Mouse (Mus musculus): Measurements from ENCODE around the gene Mpdu1. TPM values are rescaled to one million over a fixed set of nuclear protein-coding genes. Genes with fewer than 3 reads are reported as not detected.
A peak's percentile ranks its signal among the peaks of the same experiment; 100 is the strongest.

Gene Mpdu1
- polyA plus RNA-seq, 1 experiment from 2014 or later, result 83.0 TPM

- Histone ChIP-seq H3K4me1 (ENCODE audit: control insufficient read depth, insufficient read depth, low read length) (peaks cover 10% of the 10 kb centered on the region; the same call in 1 of the 2 replicates), H3K4me3 (ENCODE audit: low read depth, low read length) (peak overlapping the region; percentile 40), H3K9me3 (replicated peaks; ENCODE audit: control insufficient read depth, low read length) (no peaks in the 10 kb centered on the region), H3K27me3 (replicated peaks; ENCODE audit: control insufficient read depth, insufficient read depth, low read length) (no peaks in the 10 kb centered on the region), H3K36me3 (ENCODE audit: control insufficient read depth, insufficient read depth, low read length) (no peaks in the 10 kb centered on the region), H3K4me2 (ENCODE audit: low read length) (peak overlapping the region; percentile 90), H3K9ac (ENCODE audit: low read length) (peak overlapping the region; percentile 76; the same call in 1 of the 2 replicates), H3K27ac (ENCODE audit: low read depth, low read length) (no peak overlapping the region; the same call in 1 of the 2 replicates)
- WGBS, result 28% methylated on average over 6 of the region's 6 CpGs
- ATAC-seq, result no peak
- peak; percentile 34 for DNase-seq (ENCODE audit: low spot score)
These were observed 32.6 kb upstream of the Mpdu1 start for GRCm38 (mm10) chr11:69695046-69695360.

GRCm38 (mm10) chr11:69693421-69693965, 31.1 kb upstream of the Mpdu1 start:
- no peak overlapping the region for H3K9ac ChIP-seq (ENCODE audit: low read length)
- no peak overlapping the region for H3K4me3 ChIP-seq (ENCODE audit: low read depth, low read length)
- H3K27ac ChIP-seq (ENCODE audit: low read depth, low read length), result no peak overlapping the region
- peaks cover 10% of the 10 kb centered on the region; the same call in 1 of the 2 replicates for H3K4me1 ChIP-seq (ENCODE audit: control insufficient read depth, insufficient read depth, low read length)
- DNase-seq (ENCODE audit: low spot score) (no peak), ATAC-seq (no peak)
- WGBS, result 52% methylated on average over 11 of the region's 11 CpGs
- no peak overlapping the region for H3K4me2 ChIP-seq (ENCODE audit: low read length)
- H3K27me3 ChIP-seq (replicated peaks; ENCODE audit: control insufficient read depth, insufficient read depth, low read length), result no peaks in the 10 kb centered on the region
- no peaks in the 10 kb centered on the region for H3K36me3 ChIP-seq (ENCODE audit: control insufficient read depth, insufficient read depth, low read length)
- no peaks in the 10 kb centered on the region for H3K9me3 ChIP-seq (replicated peaks; ENCODE audit: control insufficient read depth, low read length)

GRCm38 (mm10) chr11:69692863-69693262, 30.4 kb upstream of the Mpdu1 start:
- ATAC-seq, result no peak
- H3K27me3 ChIP-seq (replicated peaks; ENCODE audit: control insufficient read depth, insufficient read depth, low read length), result no peaks in the 10 kb centered on the region
- no peak overlapping the region for H3K4me3 ChIP-seq (ENCODE audit: low read depth, low read length)
- H3K27ac ChIP-seq (ENCODE audit: low read depth, low read length), result no peak overlapping the region
- 88% methylated on average over 6 of the region's 6 CpGs for WGBS
- H3K9me3 ChIP-seq (replicated peaks; ENCODE audit: control insufficient read depth, low read length), result no peaks in the 10 kb centered on the region
- no peak for DNase-seq (ENCODE audit: low spot score)
- peaks cover 10% of the 10 kb centered on the region; the same call in 1 of the 2 replicates for H3K4me1 ChIP-seq (ENCODE audit: control insufficient read depth, insufficient read depth, low read length)
- no peak overlapping the region for H3K4me2 ChIP-seq (ENCODE audit: low read length)
- H3K9ac ChIP-seq (ENCODE audit: low read length), result no peak overlapping the region
- H3K36me3 ChIP-seq (ENCODE audit: control insufficient read depth, insufficient read depth, low read length), result no peaks in the 10 kb centered on the region

- Histone ChIP-seq H3K4me2 (ENCODE audit: low read length) (no peak overlapping the region), H3K27ac (ENCODE audit: low read depth, low read length) (no peak overlapping the region), H3K9me3 (replicated peaks; ENCODE audit: control insufficient read depth, low read length) (no peaks in the 10 kb centered on the region), H3K9ac (ENCODE audit: low read length) (no peak overlapping the region), H3K4me3 (ENCODE audit: low read depth, low read length) (no peak overlapping the region), H3K4me1 (ENCODE audit: control insufficient read depth, insufficient read depth, low read length) (peaks cover 10% of the 10 kb centered on the region; the same call in 1 of the 2 replicates), H3K27me3 (replicated peaks; ENCODE audit: control insufficient read depth, insufficient read depth, low read length) (no peaks in the 10 kb centered on the region), H3K36me3 (ENCODE audit: control insufficient read depth, insufficient read depth, low read length) (no peaks in the 10 kb centered on the region)
- DNase-seq (ENCODE audit: low spot score) (no peak), ATAC-seq (no peak)
- WGBS, result 83% methylated on average over 9 of the region's 9 CpGs
These were observed 29.9 kb upstream of the Mpdu1 start for GRCm38 (mm10) chr11:69692196-69692811.

- no peak for ATAC-seq
- H3K4me2 ChIP-seq (ENCODE audit: low read length), result no peak overlapping the region
- no peaks in the 10 kb centered on the region for H3K36me3 ChIP-seq (ENCODE audit: control insufficient read depth, insufficient read depth, low read length)
- peaks cover 10% of the 10 kb centered on the region; the same call in 1 of the 2 replicates for H3K4me1 ChIP-seq (ENCODE audit: control insufficient read depth, insufficient read depth, low read length)
- H3K9ac ChIP-seq (ENCODE audit: low read length), result no peak overlapping the region
- no peak overlapping the region for H3K27ac ChIP-seq (ENCODE audit: low read depth, low read length)
- H3K4me3 ChIP-seq (ENCODE audit: low read depth, low read length), result no peak overlapping the region
- H3K27me3 ChIP-seq (replicated peaks; ENCODE audit: control insufficient read depth, insufficient read depth, low read length), result no peaks in the 10 kb centered on the region
- no peak for DNase-seq (ENCODE audit: low spot score)
- H3K9me3 ChIP-seq (replicated peaks; ENCODE audit: control insufficient read depth, low read length), result no peaks in the 10 kb centered on the region
- WGBS, result 95% methylated on average over 1 of the region's 1 CpGs
These were observed 27.4 kb upstream of the Mpdu1 start for GRCm38 (mm10) chr11:69689891-69690290.

GRCm38 (mm10) chr11:69687061-69687460, 24.6 kb upstream of the Mpdu1 start:
- no peak for ATAC-seq
- H3K36me3 ChIP-seq (ENCODE audit: control insufficient read depth, insufficient read depth, low read length), result no peaks in the 10 kb centered on the region
- H3K4me2 ChIP-seq (ENCODE audit: low read length), result no peak overlapping the region
- no peaks in the 10 kb centered on the region for H3K9me3 ChIP-seq (replicated peaks; ENCODE audit: control insufficient read depth, low read length)
- no peak overlapping the region for H3K27ac ChIP-seq (ENCODE audit: low read depth, low read length)
- H3K4me3 ChIP-seq (ENCODE audit: low read depth, low read length), result no peak overlapping the region
- 64% methylated on average over 5 of the region's 5 CpGs for WGBS
- H3K9ac ChIP-seq (ENCODE audit: low read length), result no peak overlapping the region; the same call in 1 of the 2 replicates
- DNase-seq (ENCODE audit: low spot score), result no peak
- peaks cover 14% of the 10 kb centered on the region; the same call in 1 of the 2 replicates for H3K4me1 ChIP-seq (ENCODE audit: control insufficient read depth, insufficient read depth, low read length)
- H3K27me3 ChIP-seq (replicated peaks; ENCODE audit: control insufficient read depth, insufficient read depth, low read length), result no peaks in the 10 kb centered on the region

- H3K27me3 ChIP-seq (replicated peaks; ENCODE audit: control insufficient read depth, insufficient read depth, low read length), result no peaks in the 10 kb centered on the region
- 16% methylated on average over 4 of the region's 4 CpGs for whole genome bisulfite sequencing
- no peaks in the 10 kb centered on the region for H3K36me3 ChIP-seq (ENCODE audit: control insufficient read depth, insufficient read depth, low read length)
- no peak overlapping the region for H3K4me3 ChIP-seq (ENCODE audit: low read depth, low read length)
- no peak for ATAC-seq
- DNase-seq (ENCODE audit: low spot score), result no peak
- no peak overlapping the region for H3K27ac ChIP-seq (ENCODE audit: low read depth, low read length)
- H3K9ac ChIP-seq (ENCODE audit: low read length), result no peak overlapping the region
- peaks cover 14% of the 10 kb centered on the region; the same call in 1 of the 2 replicates for H3K4me1 ChIP-seq (ENCODE audit: control insufficient read depth, insufficient read depth, low read length)
- H3K4me2 ChIP-seq (ENCODE audit: low read length), result no peak overlapping the region
- H3K9me3 ChIP-seq (replicated peaks; ENCODE audit: control insufficient read depth, low read length), result no peaks in the 10 kb centered on the region
These were observed 23.9 kb upstream of the Mpdu1 start for GRCm38 (mm10) chr11:69686377-69686776.

GRCm38 (mm10) chr11:69685526-69686148, 23.2 kb upstream of the Mpdu1 start, which contains the start of gene Tnfsf13:
Gene Tnfsf13, minus strand, starts transcription at chr11:69685784.
- peak within 1 kb of the TSS; percentile 52 for H3K27ac ChIP-seq (ENCODE audit: low read depth, low read length)
- WGBS, result 51% methylated on average over 10 of the region's 10 CpGs

GRCm38 (mm10) chr11:69684936-69685335, 22.5 kb upstream of the Mpdu1 start:
- DNase-seq (ENCODE audit: low spot score) (no peak), ATAC-seq (no peak)
- Histone ChIP-seq H3K9ac (ENCODE audit: low read length) (no peak overlapping the region), H3K4me2 (ENCODE audit: low read length) (no peak overlapping the region), H3K4me1 (ENCODE audit: control insufficient read depth, insufficient read depth, low read length) (peaks cover 23% of the 10 kb centered on the region), H3K27ac (ENCODE audit: low read depth, low read length) (no peak overlapping the region), H3K36me3 (ENCODE audit: control insufficient read depth, insufficient read depth, low read length) (peaks cover 3% of the 10 kb centered on the region), H3K9me3 (replicated peaks; ENCODE audit: control insufficient read depth, low read length) (no peaks in the 10 kb centered on the region), H3K27me3 (replicated peaks; ENCODE audit: control insufficient read depth, insufficient read depth, low read length) (no peaks in the 10 kb centered on the region), H3K4me3 (ENCODE audit: low read depth, low read length) (no peak overlapping the region)
- WGBS, result 79% methylated on average over 6 of the region's 6 CpGs

More at GRCm38 (mm10) chr11:69685526-69686148, 23.2 kb upstream of the Mpdu1 start, which contains the start of gene Tnfsf13:
- no peak within 1 kb of the TSS for H3K4me3 ChIP-seq (ENCODE audit: low read depth, low read length)
- H3K27me3 ChIP-seq (replicated peaks; ENCODE audit: control insufficient read depth, insufficient read depth, low read length), result no peaks in the 10 kb centered on the region
- H3K9me3 ChIP-seq (replicated peaks; ENCODE audit: control insufficient read depth, low read length), result no peaks in the 10 kb centered on the region
- H3K4me1 ChIP-seq (ENCODE audit: control insufficient read depth, insufficient read depth, low read length), result peaks cover 19% of the 10 kb centered on the region
- no peaks in the 10 kb centered on the region for H3K36me3 ChIP-seq (ENCODE audit: control insufficient read depth, insufficient read depth, low read length)
- DNase-seq (ENCODE audit: low spot score), result peak; percentile 45
- H3K9ac ChIP-seq (ENCODE audit: low read length), result peak within 1 kb of the TSS; percentile 29; the same call in 1 of the 2 replicates
- ATAC-seq, result no peak
- H3K4me2 ChIP-seq (ENCODE audit: low read length), result no peak within 1 kb of the TSS
